Mouse (Mus musculus) splenic B cell, adult 2 months (primary cell): ENCODE measurements around the gene Prepl.

ENCODE experiments used
- DNase-seq: peaks from one replicate; pipeline ENCODE4 v3.0.0-alpha.2; 2011; ENCODE audit warnings: low read depth, low spot score
- H3K27me3 ChIP-seq: 2 replicates; pipeline ENCODE4 v1.6.1; 2012; ENCODE audit warnings: mild to moderate bottlenecking, low read length, moderate library complexity, mixed read lengths; ENCODE audit not compliant: control insufficient read depth, poor library complexity, insufficient read depth, severe bottlenecking
- H3K36me3 ChIP-seq: 2 replicates; pipeline ENCODE4 v1.6.1; 2012; ENCODE audit warnings: mild to moderate bottlenecking, low read length, moderate library complexity, mixed read lengths; ENCODE audit not compliant: control insufficient read depth, poor library complexity, insufficient read depth, severe bottlenecking

The Prepl gene

GRCm38 (mm10) chr17:85043404-85043816 lies 46.6 kb downstream of the Prepl start:
- Histone ChIP-seq H3K36me3 (no peaks in the 10 kb centered on the region), H3K27me3 (no peaks in the 10 kb centered on the region)
- DNase-seq = no peak

- DNase-seq = no peak
- Histone ChIP-seq H3K36me3 (no peaks in the 10 kb centered on the region), H3K27me3 (no peaks in the 10 kb centered on the region)
Observed at GRCm38 (mm10) chr17:85042419-85042818, 47.6 kb downstream of the Prepl start.

GRCm38 (mm10) chr17:85040913-85041312 lies 49.1 kb downstream of the Prepl start:
- H3K27me3 ChIP-seq = no peaks in the 10 kb centered on the region
- DNase-seq = no peak
- no peaks in the 10 kb centered on the region for H3K36me3 ChIP-seq

GRCm38 (mm10) chr17:85038761-85039160 lies 51.3 kb downstream of the Prepl start:
- Histone ChIP-seq H3K36me3 (no peaks in the 10 kb centered on the region), H3K27me3 (no peaks in the 10 kb centered on the region)
- no peak for DNase-seq

- no peaks in the 10 kb centered on the region for H3K36me3 ChIP-seq
- DNase-seq = no peak
- H3K27me3 ChIP-seq = no peaks in the 10 kb centered on the region
Observed at GRCm38 (mm10) chr17:85038311-85038710, 51.7 kb downstream of the Prepl start.

GRCm38 (mm10) chr17:85037855-85038254 lies 52.2 kb downstream of the Prepl start:
- no peaks in the 10 kb centered on the region for H3K36me3 ChIP-seq
- H3K27me3 ChIP-seq = no peaks in the 10 kb centered on the region
- no peak for DNase-seq

- no peaks in the 10 kb centered on the region for H3K36me3 ChIP-seq
- H3K27me3 ChIP-seq = no peaks in the 10 kb centered on the region
- DNase-seq = no peak
Observed at GRCm38 (mm10) chr17:85034068-85034467, 56.0 kb downstream of the Prepl start.

GRCm38 (mm10) chr17:85033087-85033486 lies 57.0 kb downstream of the Prepl start:
- Histone ChIP-seq H3K27me3 (no peaks in the 10 kb centered on the region), H3K36me3 (no peaks in the 10 kb centered on the region)
- DNase-seq = no peak

GRCm38 (mm10) chr17:85030651-85031050 lies 59.4 kb downstream of the Prepl start:
- no peak for DNase-seq
- H3K36me3 ChIP-seq = no peaks in the 10 kb centered on the region
- no peaks in the 10 kb centered on the region for H3K27me3 ChIP-seq

- no peak for DNase-seq
- Histone ChIP-seq H3K27me3 (no peaks in the 10 kb centered on the region), H3K36me3 (no peaks in the 10 kb centered on the region)
Observed at GRCm38 (mm10) chr17:85028797-85029196, 61.2 kb downstream of the Prepl start.

- no peaks in the 10 kb centered on the region for H3K27me3 ChIP-seq
- no peaks in the 10 kb centered on the region for H3K36me3 ChIP-seq
- DNase-seq = no peak
Observed at GRCm38 (mm10) chr17:85028093-85028739, 61.8 kb downstream of the Prepl start, which contains the start of gene Slc3a1. TSS of gene Slc3a1 (plus strand) at chr17:85028376.

GRCm38 (mm10) chr17:85027247-85027646 lies 62.8 kb downstream of the Prepl start:
- no peaks in the 10 kb centered on the region for H3K27me3 ChIP-seq
- DNase-seq = no peak
- H3K36me3 ChIP-seq = no peaks in the 10 kb centered on the region

- no peaks in the 10 kb centered on the region for H3K27me3 ChIP-seq
- H3K36me3 ChIP-seq = no peaks in the 10 kb centered on the region
- no peak for DNase-seq
Observed at GRCm38 (mm10) chr17:85026436-85026835, 63.6 kb downstream of the Prepl start.

GRCm38 (mm10) chr17:85025151-85025550 lies 64.9 kb downstream of the Prepl start:
- Histone ChIP-seq H3K27me3 (no peaks in the 10 kb centered on the region), H3K36me3 (no peaks in the 10 kb centered on the region)
- DNase-seq = no peak

- Histone ChIP-seq H3K27me3 (no peaks in the 10 kb centered on the region), H3K36me3 (no peaks in the 10 kb centered on the region)
- no peak for DNase-seq
Observed at GRCm38 (mm10) chr17:85024237-85024636, 65.8 kb downstream of the Prepl start.
